Mouse (Mus musculus): ENCODE measurements around the gene Lypd8. TPM values are rescaled to one million over a fixed set of nuclear protein-coding genes. Genes with fewer than 3 reads are reported as not detected.

Gene Lypd8
- polyA plus RNA-seq, 1 experiment from 2014 or later: not detected

GRCm38 (mm10) chr11:58377686-58378085, 1.2 kb upstream of the Lypd8 start:
- 67% methylated on average over 1 of the region's 1 CpGs for WGBS (ENCODE audit: insufficient replicate concordance)
- DNase-seq (no peak), ATAC-seq (no peak)
- Histone ChIP-seq H3K9ac (replicated peaks) (no peak overlapping the region), H3K4me1 (ENCODE audit: insufficient read depth) (no peaks in the 10 kb centered on the region), H3K36me3 (replicated peaks; ENCODE audit: insufficient read depth, low read length) (no peaks in the 10 kb centered on the region), H3K9me3 (ENCODE audit: low read length) (no peaks in the 10 kb centered on the region), H3K27me3 (ENCODE audit: insufficient read depth, low read length) (no peaks in the 10 kb centered on the region), H3K4me2 (ENCODE audit: low read depth, low read length) (no peak overlapping the region), H3K4me3 (ENCODE audit: low read depth, low read length) (no peak overlapping the region), H3K27ac (ENCODE audit: low read depth) (no peak overlapping the region)
- TF ChIP-seq EP300 (IDR thresholded peaks at IDR 0.05; ENCODE audit: low read depth) (no peak), CTCF (IDR thresholded peaks at IDR 0.05; ENCODE audit: low read depth) (no peak)

GRCm38 (mm10) chr11:58379516-58379915, 673 bp downstream of the Lypd8 start:
- Histone ChIP-seq H3K9me3 (ENCODE audit: low read length) (no peaks in the 10 kb centered on the region), H3K4me2 (ENCODE audit: low read depth, low read length) (no peak overlapping the region), H3K27me3 (ENCODE audit: insufficient read depth, low read length) (no peaks in the 10 kb centered on the region), H3K4me3 (ENCODE audit: low read depth, low read length) (no peak overlapping the region), H3K27ac (ENCODE audit: low read depth) (no peak overlapping the region), H3K9ac (replicated peaks) (no peak overlapping the region), H3K36me3 (replicated peaks; ENCODE audit: insufficient read depth, low read length) (no peaks in the 10 kb centered on the region), H3K4me1 (ENCODE audit: insufficient read depth) (no peaks in the 10 kb centered on the region)
- DNase-seq (no peak), ATAC-seq (no peak)
- TF ChIP-seq EP300 (IDR thresholded peaks at IDR 0.05; ENCODE audit: low read depth) (no peak), CTCF (IDR thresholded peaks at IDR 0.05; ENCODE audit: low read depth) (no peak)
- WGBS (ENCODE audit: insufficient replicate concordance): 85% methylated on average over 1 of the region's 1 CpGs

GRCm38 (mm10) chr11:58382471-58382870, 3.6 kb downstream of the Lypd8 start:
- no peaks in the 10 kb centered on the region for H3K27me3 ChIP-seq (ENCODE audit: insufficient read depth, low read length)
- TF ChIP-seq CTCF (IDR thresholded peaks at IDR 0.05; ENCODE audit: low read depth): no peak
- TF ChIP-seq EP300 (IDR thresholded peaks at IDR 0.05; ENCODE audit: low read depth): no peak
- ATAC-seq: no peak
- H3K4me2 ChIP-seq (ENCODE audit: low read depth, low read length): no peak overlapping the region
- no peak for DNase-seq
- H3K36me3 ChIP-seq (replicated peaks; ENCODE audit: insufficient read depth, low read length): no peaks in the 10 kb centered on the region
- no peak overlapping the region for H3K9ac ChIP-seq (replicated peaks)
- WGBS (ENCODE audit: insufficient replicate concordance): 88% methylated on average over 6 of the region's 6 CpGs
- no peaks in the 10 kb centered on the region for H3K4me1 ChIP-seq (ENCODE audit: insufficient read depth)
- no peaks in the 10 kb centered on the region for H3K9me3 ChIP-seq (ENCODE audit: low read length)
- H3K4me3 ChIP-seq (ENCODE audit: low read depth, low read length): no peak overlapping the region
- no peak overlapping the region for H3K27ac ChIP-seq (ENCODE audit: low read depth)

- H3K36me3 ChIP-seq (replicated peaks; ENCODE audit: insufficient read depth, low read length): no peaks in the 10 kb centered on the region
- ATAC-seq: no peak
- peaks cover 2% of the 10 kb centered on the region; the same call in 1 of the 2 replicates for H3K4me1 ChIP-seq (ENCODE audit: insufficient read depth)
- H3K27ac ChIP-seq (ENCODE audit: low read depth): no peak overlapping the region
- 45% methylated on average over 6 of the region's 6 CpGs for WGBS (ENCODE audit: insufficient replicate concordance)
- H3K9me3 ChIP-seq (ENCODE audit: low read length): no peaks in the 10 kb centered on the region
- H3K27me3 ChIP-seq (ENCODE audit: insufficient read depth, low read length): no peaks in the 10 kb centered on the region
- no peak overlapping the region for H3K4me2 ChIP-seq (ENCODE audit: low read depth, low read length)
- no peak for TF ChIP-seq EP300 (IDR thresholded peaks at IDR 0.05; ENCODE audit: low read depth)
- no peak for TF ChIP-seq CTCF (IDR thresholded peaks at IDR 0.05; ENCODE audit: low read depth)
- H3K9ac ChIP-seq (replicated peaks): no peak overlapping the region
- no peak overlapping the region for H3K4me3 ChIP-seq (ENCODE audit: low read depth, low read length)
- no peak for DNase-seq
Observed at GRCm38 (mm10) chr11:58399985-58400645, 21.3 kb downstream of the Lypd8 start.

GRCm38 (mm10) chr11:58400655-58401054, 21.8 kb downstream of the Lypd8 start:
- H3K27ac ChIP-seq (ENCODE audit: low read depth): no peak overlapping the region
- no peaks in the 10 kb centered on the region for H3K36me3 ChIP-seq (replicated peaks; ENCODE audit: insufficient read depth, low read length)
- peaks cover 2% of the 10 kb centered on the region; the same call in 1 of the 2 replicates for H3K4me1 ChIP-seq (ENCODE audit: insufficient read depth)
- H3K9ac ChIP-seq (replicated peaks): no peak overlapping the region
- WGBS (ENCODE audit: insufficient replicate concordance): 64% methylated on average over 5 of the region's 5 CpGs
- no peaks in the 10 kb centered on the region for H3K27me3 ChIP-seq (ENCODE audit: insufficient read depth, low read length)
- H3K9me3 ChIP-seq (ENCODE audit: low read length): no peaks in the 10 kb centered on the region
- ATAC-seq: no peak
- no peak overlapping the region for H3K4me3 ChIP-seq (ENCODE audit: low read depth, low read length)
- TF ChIP-seq CTCF (IDR thresholded peaks at IDR 0.05; ENCODE audit: low read depth) (no peak), EP300 (IDR thresholded peaks at IDR 0.05; ENCODE audit: low read depth) (no peak)
- DNase-seq: no peak
- no peak overlapping the region for H3K4me2 ChIP-seq (ENCODE audit: low read depth, low read length)

- no peaks in the 10 kb centered on the region for H3K36me3 ChIP-seq (replicated peaks; ENCODE audit: insufficient read depth, low read length)
- no peak overlapping the region for H3K4me2 ChIP-seq (ENCODE audit: low read depth, low read length)
- H3K9me3 ChIP-seq (ENCODE audit: low read length): no peaks in the 10 kb centered on the region
- H3K4me3 ChIP-seq (ENCODE audit: low read depth, low read length): no peak overlapping the region
- H3K4me1 ChIP-seq (ENCODE audit: insufficient read depth): no peaks in the 10 kb centered on the region
- DNase-seq (no peak), ATAC-seq (no peak)
- 73% methylated on average over 3 of the region's 3 CpGs for WGBS (ENCODE audit: insufficient replicate concordance)
- no peak overlapping the region for H3K9ac ChIP-seq (replicated peaks)
- no peak overlapping the region for H3K27ac ChIP-seq (ENCODE audit: low read depth)
- no peak for TF ChIP-seq CTCF (IDR thresholded peaks at IDR 0.05; ENCODE audit: low read depth)
- no peak for TF ChIP-seq EP300 (IDR thresholded peaks at IDR 0.05; ENCODE audit: low read depth)
- no peaks in the 10 kb centered on the region for H3K27me3 ChIP-seq (ENCODE audit: insufficient read depth, low read length)
Observed at GRCm38 (mm10) chr11:58408066-58408465, 29.2 kb downstream of the Lypd8 start.

Measured in liver, postnatal 0 days (tissue).